Mouse (Mus musculus): ENCODE results near the gene Ppp5c. TPM values are rescaled to one million over a fixed set of nuclear protein-coding genes. Genes with fewer than 3 reads are reported as not detected.
A peak's percentile ranks its signal among the peaks of the same experiment; 100 is the strongest.

Ppp5c gene
- total RNA-seq, 1 experiment from 2014 or later, result 80.2 TPM

- ATAC-seq (replicated peaks in 1 of 2; ENCODE audit: insufficient read depth in 1 of 2, low FRiP score in 2 of 2, low TSS enrichment in 1 of 2, low read depth in 1 of 2, poor library complexity in 2 of 2, severe bottlenecking in 2 of 2), result peak; percentile 61 to 82
These were observed 25.1 kb downstream of the Ppp5c start for GRCm38 (mm10) chr7:17002375-17003195.

- peak in 1 of 2 experiments; percentile 37; a peak in 2 of 4 replicates for ATAC-seq (replicated peaks in 1 of 2; ENCODE audit: insufficient read depth in 1 of 2, low FRiP score in 2 of 2, low TSS enrichment in 1 of 2, low read depth in 1 of 2, poor library complexity in 2 of 2, severe bottlenecking in 2 of 2)
These were observed 28.1 kb downstream of the Ppp5c start for GRCm38 (mm10) chr7:16999650-17000049.

GRCm38 (mm10) chr7:16999233-16999632 is 28.5 kb downstream of the Ppp5c start:
- no peak for ATAC-seq (replicated peaks in 1 of 2; ENCODE audit: insufficient read depth in 1 of 2, low FRiP score in 2 of 2, low TSS enrichment in 1 of 2, low read depth in 1 of 2, poor library complexity in 2 of 2, severe bottlenecking in 2 of 2)

- no peak for ATAC-seq (replicated peaks in 1 of 2; ENCODE audit: insufficient read depth in 1 of 2, low FRiP score in 2 of 2, low TSS enrichment in 1 of 2, low read depth in 1 of 2, poor library complexity in 2 of 2, severe bottlenecking in 2 of 2)
These were observed 32.4 kb downstream of the Ppp5c start for GRCm38 (mm10) chr7:16995345-16995744.

- no peak for ATAC-seq (replicated peaks in 1 of 2; ENCODE audit: insufficient read depth in 1 of 2, low FRiP score in 2 of 2, low TSS enrichment in 1 of 2, low read depth in 1 of 2, poor library complexity in 2 of 2, severe bottlenecking in 2 of 2)
These were observed 33.3 kb downstream of the Ppp5c start for GRCm38 (mm10) chr7:16994400-16994799.

- ATAC-seq (replicated peaks in 1 of 2; ENCODE audit: insufficient read depth in 1 of 2, low FRiP score in 2 of 2, low TSS enrichment in 1 of 2, low read depth in 1 of 2, poor library complexity in 2 of 2, severe bottlenecking in 2 of 2), result peak; percentile 88 to 91
These were observed 33.9 kb downstream of the Ppp5c start for GRCm38 (mm10) chr7:16993651-16994399.

GRCm38 (mm10) chr7:16992451-16992807 is 35.3 kb downstream of the Ppp5c start, which contains the start of gene Ccdc8:
TSS of gene Ccdc8 (plus strand) at chr7:16992708.
- no peak for ATAC-seq (replicated peaks in 1 of 2; ENCODE audit: insufficient read depth in 1 of 2, low FRiP score in 2 of 2, low TSS enrichment in 1 of 2, low read depth in 1 of 2, poor library complexity in 2 of 2, severe bottlenecking in 2 of 2)

- ATAC-seq (replicated peaks in 1 of 2; ENCODE audit: insufficient read depth in 1 of 2, low FRiP score in 2 of 2, low TSS enrichment in 1 of 2, low read depth in 1 of 2, poor library complexity in 2 of 2, severe bottlenecking in 2 of 2), result peak; percentile 72 to 81
These were observed 35.9 kb downstream of the Ppp5c start for GRCm38 (mm10) chr7:16991681-16992450.

GRCm38 (mm10) chr7:16990006-16990744 is 37.5 kb downstream of the Ppp5c start:
- ATAC-seq (replicated peaks in 1 of 2; ENCODE audit: insufficient read depth in 1 of 2, low FRiP score in 2 of 2, low TSS enrichment in 1 of 2, low read depth in 1 of 2, poor library complexity in 2 of 2, severe bottlenecking in 2 of 2), result no peak; a peak in 1 of 4 replicates

GRCm38 (mm10) chr7:16988405-16988804 is 39.3 kb downstream of the Ppp5c start:
- no peak for ATAC-seq (replicated peaks in 1 of 2; ENCODE audit: insufficient read depth in 1 of 2, low FRiP score in 2 of 2, low TSS enrichment in 1 of 2, low read depth in 1 of 2, poor library complexity in 2 of 2, severe bottlenecking in 2 of 2)

- no peak for ATAC-seq (replicated peaks in 1 of 2; ENCODE audit: insufficient read depth in 1 of 2, low FRiP score in 2 of 2, low TSS enrichment in 1 of 2, low read depth in 1 of 2, poor library complexity in 2 of 2, severe bottlenecking in 2 of 2)
These were observed 40.1 kb downstream of the Ppp5c start for GRCm38 (mm10) chr7:16987541-16988149.

GRCm38 (mm10) chr7:16982859-16983568 is 44.7 kb downstream of the Ppp5c start, which contains the start of gene Gm42372:
TSS of gene Gm42372 (plus strand) at chr7:16983086.
- ATAC-seq (replicated peaks in 1 of 2; ENCODE audit: insufficient read depth in 1 of 2, low FRiP score in 2 of 2, low TSS enrichment in 1 of 2, low read depth in 1 of 2, poor library complexity in 2 of 2, severe bottlenecking in 2 of 2), result peak; percentile 91 to 94

- ATAC-seq (replicated peaks in 1 of 2; ENCODE audit: insufficient read depth in 1 of 2, low FRiP score in 2 of 2, low TSS enrichment in 1 of 2, low read depth in 1 of 2, poor library complexity in 2 of 2, severe bottlenecking in 2 of 2), result peak; percentile 14 to 37; a peak in 2 of 4 replicates
These were observed 47.4 kb downstream of the Ppp5c start for GRCm38 (mm10) chr7:16980348-16980747.

GRCm38 (mm10) chr7:16978593-16978992 is 49.1 kb downstream of the Ppp5c start:
- ATAC-seq (replicated peaks in 1 of 2; ENCODE audit: insufficient read depth in 1 of 2, low FRiP score in 2 of 2, low TSS enrichment in 1 of 2, low read depth in 1 of 2, poor library complexity in 2 of 2, severe bottlenecking in 2 of 2), result no peak

- ATAC-seq (replicated peaks in 1 of 2; ENCODE audit: insufficient read depth in 1 of 2, low FRiP score in 2 of 2, low TSS enrichment in 1 of 2, low read depth in 1 of 2, poor library complexity in 2 of 2, severe bottlenecking in 2 of 2), result no peak
These were observed 49.6 kb downstream of the Ppp5c start for GRCm38 (mm10) chr7:16978173-16978572.

GRCm38 (mm10) chr7:16976298-16976697 is 51.4 kb downstream of the Ppp5c start:
- no peak for ATAC-seq (replicated peaks in 1 of 2; ENCODE audit: insufficient read depth in 1 of 2, low FRiP score in 2 of 2, low TSS enrichment in 1 of 2, low read depth in 1 of 2, poor library complexity in 2 of 2, severe bottlenecking in 2 of 2)
